Mouse (Mus musculus): ENCODE results near the gene Snap91. TPM values are rescaled to one million over a fixed set of nuclear protein-coding genes. Genes with fewer than 3 reads are reported as not detected.
A peak's percentile ranks its signal among the peaks of the same experiment; 100 is the strongest.

Snap91 gene
- total RNA-seq, 2 experiments from 2014 or later = 383 to 406 TPM

GRCm38 (mm10) chr9:86762477-86763376 lies 117.7 kb downstream of the Snap91 start:
- DNase-seq (ENCODE audit: extremely low spot score in 1 of 2, low spot score in 1 of 2) = no peak

GRCm38 (mm10) chr9:86745926-86746581 lies 134.4 kb downstream of the Snap91 start:
- DNase-seq (ENCODE audit: extremely low spot score in 1 of 2, low spot score in 1 of 2) = peak; percentile 37 to 53

GRCm38 (mm10) chr9:86744041-86744440 lies 136.4 kb downstream of the Snap91 start:
- DNase-seq (ENCODE audit: extremely low spot score in 1 of 2, low spot score in 1 of 2) = no peak

- peak in 1 of 2 experiments; percentile 21 for DNase-seq (ENCODE audit: extremely low spot score in 1 of 2, low spot score in 1 of 2)
Observed at GRCm38 (mm10) chr9:86742959-86743911, 137.2 kb downstream of the Snap91 start, which contains the start of gene Prss35. TSS of gene Prss35 (plus strand) at chr9:86743649.

- DNase-seq (ENCODE audit: extremely low spot score in 1 of 2, low spot score in 1 of 2) = no peak
Observed at GRCm38 (mm10) chr9:86739971-86740370, 140.5 kb downstream of the Snap91 start.

- no peak for DNase-seq (ENCODE audit: extremely low spot score in 1 of 2, low spot score in 1 of 2)
Observed at GRCm38 (mm10) chr9:86738801-86739200, 141.7 kb downstream of the Snap91 start.

GRCm38 (mm10) chr9:86738067-86738466 lies 142.4 kb downstream of the Snap91 start:
- DNase-seq (ENCODE audit: extremely low spot score in 1 of 2, low spot score in 1 of 2) = no peak

- no peak for DNase-seq (ENCODE audit: extremely low spot score in 1 of 2, low spot score in 1 of 2)
Observed at GRCm38 (mm10) chr9:86736991-86737390, 143.5 kb downstream of the Snap91 start.

- DNase-seq (ENCODE audit: extremely low spot score in 1 of 2, low spot score in 1 of 2) = no peak
Observed at GRCm38 (mm10) chr9:86734795-86735194, 145.7 kb downstream of the Snap91 start.

GRCm38 (mm10) chr9:86734357-86734756 lies 146.1 kb downstream of the Snap91 start:
- DNase-seq (ENCODE audit: extremely low spot score in 1 of 2, low spot score in 1 of 2) = no peak

GRCm38 (mm10) chr9:86729811-86730210 lies 150.6 kb downstream of the Snap91 start:
- DNase-seq (ENCODE audit: extremely low spot score in 1 of 2, low spot score in 1 of 2) = no peak

- no peak for DNase-seq (ENCODE audit: extremely low spot score in 1 of 2, low spot score in 1 of 2)
Observed at GRCm38 (mm10) chr9:86729084-86729483, 151.4 kb downstream of the Snap91 start.

GRCm38 (mm10) chr9:86728214-86728814 lies 152.1 kb downstream of the Snap91 start:
- DNase-seq (ENCODE audit: extremely low spot score in 1 of 2, low spot score in 1 of 2) = no peak

GRCm38 (mm10) chr9:86726381-86726720 lies 154.1 kb downstream of the Snap91 start:
- DNase-seq (ENCODE audit: extremely low spot score in 1 of 2, low spot score in 1 of 2) = no peak

GRCm38 (mm10) chr9:86725604-86726380 lies 154.7 kb downstream of the Snap91 start:
- no peak for DNase-seq (ENCODE audit: extremely low spot score in 1 of 2, low spot score in 1 of 2)

GRCm38 (mm10) chr9:86725066-86725465 lies 155.4 kb downstream of the Snap91 start:
- DNase-seq (ENCODE audit: extremely low spot score in 1 of 2, low spot score in 1 of 2) = no peak

- DNase-seq (ENCODE audit: extremely low spot score in 1 of 2, low spot score in 1 of 2) = no peak
Observed at GRCm38 (mm10) chr9:86720794-86721193, 159.7 kb downstream of the Snap91 start.

- DNase-seq (ENCODE audit: extremely low spot score in 1 of 2, low spot score in 1 of 2) = no peak
Observed at GRCm38 (mm10) chr9:86720227-86720626, 160.2 kb downstream of the Snap91 start.

GRCm38 (mm10) chr9:86717119-86717518 lies 163.3 kb downstream of the Snap91 start:
- no peak for DNase-seq (ENCODE audit: extremely low spot score in 1 of 2, low spot score in 1 of 2)
